Mouse (Mus musculus) kidney, adult 2 months (tissue): Measurements from ENCODE around the gene Upp2. TPM values are rescaled to one million over a fixed set of nuclear protein-coding genes. Genes with fewer than 3 reads are reported as not detected.

ENCODE experiments used
- DNase-seq: peaks from one replicate; pipeline ENCODE4 v3.0.0; 2021
- H3K27ac ChIP-seq: fragments of 200-500 bp; 2 replicates; pipeline ENCODE4 v1.5.1; 2012; ENCODE audit warnings: low read depth, low read length, control low read depth, inconsistent platforms; ENCODE audit not compliant: insufficient read depth
- H3K27me3 ChIP-seq: fragments of 200-500 bp; replicated peaks from 2 replicates; pipeline ENCODE4 v1.6.1; 2012; ENCODE audit warnings: mild to moderate bottlenecking, moderate library complexity, low read length, inconsistent platforms; ENCODE audit not compliant: control insufficient read depth, insufficient read depth
- H3K36me3 ChIP-seq: fragments of 200-500 bp; 2 replicates; pipeline ENCODE4 v1.6.1; 2012; ENCODE audit warnings: mild to moderate bottlenecking, moderate library complexity, low read length, inconsistent platforms; ENCODE audit not compliant: control insufficient read depth, insufficient read depth
- H3K4me1 ChIP-seq: fragments of 200-500 bp; 2 replicates; pipeline ENCODE4 v1.6.1; 2011; ENCODE audit warnings: low read length; ENCODE audit not compliant: control insufficient read depth, insufficient read depth
- H3K4me3 ChIP-seq: fragments of 200-500 bp; 2 replicates; pipeline ENCODE4 v1.5.1; 2011; ENCODE audit warnings: mild to moderate bottlenecking, low read depth, low read length, control low read depth; ENCODE audit not compliant: insufficient read depth
- CTCF ChIP-seq: fragments of 200-500 bp; conservative IDR thresholded peaks from 2 replicates; pipeline ENCODE4 v1.5.1; 2011; ENCODE audit warnings: low read depth, mild to moderate bottlenecking, control low read depth, low read length, moderate library complexity, mixed read lengths; ENCODE audit not compliant: insufficient read depth, insufficient read length
- POLR2A ChIP-seq: fragments of 200-500 bp; IDR thresholded peaks from one replicate; pipeline ENCODE4 v1.6.1; 2011; ENCODE audit warnings: low read depth, low read length, control low read depth
- WGBS: fragments of 180-500 bp; shearing (Covaris S2); methylation state at CpG from one replicate; pipeline ENCODE4 v1.1.7; 2018; 5-methylcytosine and 5-hydroxymethylcytosine counted together
- polyA plus RNA-seq: library from polyadenylated mRNA; depleted of rRNA; stranded (reverse); fragments of >200 nt; gene quantifications from 2 replicates; pipeline ENCODE4 v1.2.3, GENCODE M21; 2012

Gene Upp2
- polyA plus RNA-seq, 1 experiment = 15.5 TPM

GRCm38 (mm10) chr2:58748296-58748695, 181.2 kb downstream of the Upp2 start:
- WGBS = 56% methylated on average over 5 of the region's 5 CpGs
- no peak for DNase-seq
- H3K27ac ChIP-seq = peak overlapping the region; percentile 97

DNA sequence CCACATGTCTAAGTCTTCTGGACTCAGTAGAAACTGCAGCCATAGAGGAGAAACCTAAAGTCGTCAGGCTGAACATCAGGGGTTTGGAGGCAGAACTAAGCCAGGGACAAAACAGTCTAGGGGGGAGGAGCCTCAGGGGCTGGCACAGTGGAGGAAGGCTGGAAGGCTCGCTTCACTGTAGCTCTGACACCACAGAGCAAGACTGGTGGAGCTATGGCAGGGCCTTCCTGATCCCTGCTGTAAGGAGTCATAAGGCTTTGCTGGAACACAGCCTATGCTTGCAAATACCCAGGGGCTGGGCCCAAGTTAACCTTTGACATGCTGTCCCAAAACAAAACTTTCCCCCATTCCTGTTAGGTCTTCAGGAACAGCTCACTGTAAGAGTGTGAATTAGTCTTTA, 185.8 kb downstream of the Upp2 start:
- Histone ChIP-seq H3K27ac (peak overlapping the region; percentile 88), H3K27me3 (no peaks in the 10 kb centered on the region), H3K4me3 (no peak overlapping the region), H3K36me3 (no peaks in the 10 kb centered on the region), H3K4me1 (peaks cover 16% of the 10 kb centered on the region; the same call in 1 of the 2 replicates)
- WGBS = 24% methylated on average over 2 of the region's 2 CpGs
- no peak for TF ChIP-seq POLR2A
- no peak for TF ChIP-seq CTCF
- DNase-seq = peak; percentile 82

More at GRCm38 (mm10) chr2:58748296-58748695, 181.2 kb downstream of the Upp2 start:
- H3K4me1 ChIP-seq = peaks cover 9% of the 10 kb centered on the region; the same call in 1 of the 2 replicates
- TF ChIP-seq CTCF (no peak), POLR2A (no peak)
- H3K4me3 ChIP-seq = no peak overlapping the region
- H3K36me3 ChIP-seq = no peaks in the 10 kb centered on the region
- H3K27me3 ChIP-seq = no peaks in the 10 kb centered on the region

- TF ChIP-seq POLR2A (no peak), CTCF (no peak)
- Histone ChIP-seq H3K27me3 (no peaks in the 10 kb centered on the region), H3K27ac (peak overlapping the region; percentile 70), H3K4me1 (peaks cover 11% of the 10 kb centered on the region; the same call in 1 of the 2 replicates), H3K36me3 (no peaks in the 10 kb centered on the region), H3K4me3 (no peak overlapping the region)
- DNase-seq = peak; percentile 83
- 53% methylated on average over 3 of the region's 3 CpGs for WGBS
Observed at GRCm38 (mm10) chr2:58754736-58755135, 187.6 kb downstream of the Upp2 start.

DNA sequence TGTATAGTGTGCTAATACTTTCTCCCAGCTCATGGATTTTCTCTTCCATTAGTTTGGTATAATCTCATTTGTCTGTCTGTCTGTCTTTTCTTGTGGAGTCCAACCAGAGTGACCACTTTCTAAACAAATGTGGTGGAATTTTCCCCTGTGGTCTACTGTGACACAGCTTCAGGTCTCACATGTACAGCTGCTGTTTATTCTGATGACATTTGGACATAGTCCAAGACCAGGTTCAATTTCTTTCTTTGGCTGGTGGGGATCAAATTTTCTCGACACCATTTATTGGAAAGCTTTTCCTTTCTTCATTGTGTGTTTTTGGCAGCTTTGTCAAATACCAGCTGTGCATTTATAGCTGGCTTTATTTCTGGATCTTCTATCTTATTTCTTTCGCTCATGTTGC, 191.0 kb downstream of the Upp2 start:
- no peaks in the 10 kb centered on the region for H3K36me3 ChIP-seq
- DNase-seq = no peak
- no peak overlapping the region for H3K4me3 ChIP-seq
- peaks cover 7% of the 10 kb centered on the region; the same call in 1 of the 2 replicates for H3K4me1 ChIP-seq
- 63% methylated on average over 2 of the region's 2 CpGs for WGBS
- H3K27me3 ChIP-seq = no peaks in the 10 kb centered on the region
- H3K27ac ChIP-seq = no peak overlapping the region
- TF ChIP-seq CTCF (no peak), POLR2A (no peak)

GRCm38 (mm10) chr2:58759676-58760075, 192.6 kb downstream of the Upp2 start:
- Histone ChIP-seq H3K36me3 (no peaks in the 10 kb centered on the region), H3K4me3 (no peak overlapping the region), H3K27me3 (no peaks in the 10 kb centered on the region), H3K27ac (no peak overlapping the region), H3K4me1 (peaks cover 3% of the 10 kb centered on the region; the same call in 1 of the 2 replicates)
- whole genome bisulfite sequencing = 55% methylated on average over 5 of the region's 5 CpGs
- TF ChIP-seq CTCF = no peak
- TF ChIP-seq POLR2A = no peak
- DNase-seq = no peak

DNA sequence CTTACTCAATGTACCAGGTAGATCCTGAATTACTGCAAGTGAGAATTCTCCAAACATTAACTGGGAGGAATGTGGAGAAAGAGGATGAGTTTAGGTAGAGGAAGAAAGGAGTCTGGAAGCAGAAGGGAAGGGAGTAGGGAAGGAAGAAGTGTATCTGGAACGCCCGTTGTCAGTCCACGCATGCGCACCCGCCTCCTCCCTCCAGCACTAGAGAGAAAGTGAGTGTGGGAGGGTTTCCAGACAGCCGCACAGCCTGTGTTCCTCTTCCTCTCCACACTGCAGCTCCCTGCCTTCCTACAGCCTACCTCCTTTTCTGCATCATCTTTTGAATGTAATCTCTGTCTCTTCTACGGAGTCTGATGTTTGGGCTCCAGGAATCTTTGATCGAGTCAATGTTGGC, 198.0 kb downstream of the Upp2 start:
- no peaks in the 10 kb centered on the region for H3K27me3 ChIP-seq
- H3K4me1 ChIP-seq = peaks cover 4% of the 10 kb centered on the region; the same call in 1 of the 2 replicates
- H3K4me3 ChIP-seq = no peak overlapping the region
- no peak overlapping the region for H3K27ac ChIP-seq
- H3K36me3 ChIP-seq = no peaks in the 10 kb centered on the region
- no peak for TF ChIP-seq CTCF
- TF ChIP-seq POLR2A = no peak
- DNase-seq = peak; percentile 68
- 68% methylated on average over 8 of the region's 8 CpGs for WGBS

- DNase-seq = no peak
- Histone ChIP-seq H3K27ac (no peak overlapping the region), H3K36me3 (no peaks in the 10 kb centered on the region), H3K27me3 (no peaks in the 10 kb centered on the region), H3K4me1 (peaks cover 4% of the 10 kb centered on the region; the same call in 1 of the 2 replicates), H3K4me3 (no peak overlapping the region)
- no peak for TF ChIP-seq POLR2A
- TF ChIP-seq CTCF = no peak
- 79% methylated on average over 9 of the region's 9 CpGs for WGBS
Observed at GRCm38 (mm10) chr2:58773833-58774232, 206.7 kb downstream of the Upp2 start.
